Mouse (Mus musculus) G1E (cell line): ENCODE results near the gene Srarp.

Experiments
- CTCF ChIP-seq: IDR thresholded peaks from 2 replicates; pipeline ENCODE4 v1.5.1; 2012; ENCODE audit warnings: low read depth, low read length, inconsistent platforms, mixed read lengths
- GATA1 ChIP-seq: IDR thresholded peaks from 2 replicates; pipeline ENCODE4 v1.6.1; 2012; ENCODE audit warnings: borderline replicate concordance, low read length, inconsistent platforms, mixed read lengths
- POLR2AphosphoS5 ChIP-seq: IDR thresholded peaks from 2 replicates; pipeline ENCODE4 v1.6.1; 2012; ENCODE audit warnings: low read depth, low read length, inconsistent platforms; ENCODE audit not compliant: insufficient replicate concordance
- TAL1 ChIP-seq: conservative IDR thresholded peaks from 2 replicates; pipeline ENCODE4 v1.6.1; 2012; ENCODE audit warnings: low read depth, low read length, inconsistent platforms, mixed read lengths

DNA sequence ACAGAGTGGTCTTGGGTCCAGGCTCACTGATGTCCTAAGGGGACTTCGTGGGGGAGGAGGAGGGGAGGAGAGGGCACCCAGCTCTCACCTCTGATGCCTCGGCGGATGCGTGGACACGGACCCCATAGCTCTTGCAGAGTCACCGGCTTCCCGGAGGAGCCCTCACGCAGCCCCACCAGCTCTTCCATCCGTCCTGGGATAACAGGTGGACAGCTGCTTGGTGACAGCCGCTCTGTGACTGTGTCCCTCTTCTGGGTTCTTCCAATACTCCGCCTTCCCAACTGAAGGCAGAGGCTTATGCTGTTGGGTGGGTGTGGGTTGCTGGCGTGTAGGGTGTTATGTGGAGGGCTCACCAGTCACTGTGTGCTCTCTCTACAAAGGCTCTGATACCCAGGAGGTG lies 38.0 kb downstream of the Srarp start:
- TF ChIP-seq CTCF (no peak), GATA1 (no peak), POLR2AphosphoS5 (no peak), TAL1 (no peak)
